Mouse (Mus musculus): ENCODE data around the gene Arl5a.

DNA sequence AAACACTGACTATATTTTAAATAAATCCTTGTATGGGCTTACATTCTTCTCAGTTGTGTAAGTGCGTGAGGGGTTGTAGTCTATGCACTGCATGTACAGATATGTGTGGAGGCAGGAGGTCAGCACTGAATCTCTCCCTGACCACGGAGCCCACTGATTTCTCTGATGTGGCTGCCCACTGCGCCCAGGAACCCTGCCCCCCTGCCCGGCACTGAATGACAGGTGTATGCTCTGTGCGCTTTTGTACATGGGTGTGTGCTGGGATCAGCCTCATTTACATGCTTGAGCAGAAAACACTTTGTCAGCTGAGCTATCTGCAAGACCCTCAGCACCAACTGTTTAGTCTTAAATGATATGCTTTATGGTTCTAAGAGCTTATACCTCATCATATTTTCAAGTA lies 19.5 kb downstream of the Arl5a start:
- no peak for TF ChIP-seq POLR2A (IDR thresholded peaks at IDR 0.05; ENCODE audit: extremely low read depth, insufficient read depth, low read length)
- no peak for TF ChIP-seq CTCF (IDR thresholded peaks at IDR 0.05; ENCODE audit: low read depth, low read length)
